Mouse (Mus musculus) embryonic fibroblast, embryonic 13.5 days (primary cell): ENCODE data around the gene Uhrf1.

Source experiments
- CTCF ChIP-seq: IDR thresholded peaks from 2 replicates; pipeline ENCODE4 v1.5.1; 2011; ENCODE audit warnings: mild to moderate bottlenecking, control low read depth, low read length, moderate library complexity, borderline replicate concordance; ENCODE audit not compliant: insufficient read depth
- POLR2A ChIP-seq: IDR thresholded peaks from 2 replicates; pipeline ENCODE4 v1.6.1; 2011; ENCODE audit warnings: low read depth, mild to moderate bottlenecking, control low read depth, low read length, moderate library complexity

DNA sequence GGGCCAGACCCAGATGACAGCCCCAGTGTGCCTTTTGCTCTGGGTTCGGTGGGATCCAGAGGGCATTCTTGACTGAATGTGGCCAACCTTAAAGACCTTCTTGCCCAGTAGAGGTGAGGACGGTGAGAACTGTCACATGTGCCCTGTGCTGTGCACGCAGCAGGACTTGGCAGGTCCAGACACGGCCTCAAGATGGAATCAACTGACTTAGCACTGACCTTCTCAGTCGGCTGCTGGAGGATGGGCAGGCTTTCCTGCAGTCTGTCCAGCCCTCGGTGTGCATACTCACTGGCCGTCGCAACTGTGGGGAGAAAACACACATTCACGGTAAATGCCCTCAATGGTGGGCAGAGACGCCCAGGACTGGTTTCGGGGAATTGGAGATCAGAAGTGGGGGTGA is 17.1 kb upstream of the Uhrf1 start:
- TF ChIP-seq POLR2A (no peak), CTCF (no peak)
